Mouse (Mus musculus) heart, adult 11 months (tissue): ENCODE measurements at regions not wholly inside any gene's neighbourhood (a gene's known extent, or its start where the extent isn't known, plus 50 kb on each side); places are given as distances from the start of the nearest gene placed in this dataset.

Experiments used
- DNase-seq: peaks from one replicate; pipeline ENCODE4 v3.0.0; 2022

GRCm38 (mm10) chr9:118416032-118416431 lies 62.0 kb upstream of the Eomes start:
- DNase-seq, result no peak

GRCm38 (mm10) chr9:118416475-118416874 lies 61.5 kb upstream of the Eomes start:
- no peak for DNase-seq

- no peak for DNase-seq
Measured at GRCm38 (mm10) chr9:118424344-118424743, 53.7 kb upstream of the Eomes start.
